ENCODE assay signal across 9 mouse cellular contexts in genomic region chr10:83083946-83084345, GRCm38 (mm10).
DNase-seq lines count a peak whose midpoint lies in the region; ATAC-seq lines count a peak whose summit lies in the region.
"Had no signal": no experiment of that assay in that cellular context is flagged by ENCODE, and none has a peak within 500 bp of the region (broad histone marks: within the 10 kb centered on the region; RNA-seq: fewer than 3 reads in every experiment).

No protein-coding gene starts in this region.

- H3K4me3 ChIP-seq in liver, embryonic 13.5 days (replicated peaks), result no peak overlapping the region
- H3K4me3 ChIP-seq: midbrain, embryonic 12.5 days had no signal

- no peaks in the 10 kb centered on the region for H3K27me3 ChIP-seq in liver, embryonic 13.5 days

- 16% methylated on average over 9 of the region's 9 CpGs for WGBS in liver, embryonic 13.5 days (ENCODE audit: insufficient replicate concordance)

- no peaks in the 10 kb centered on the region for H3K36me3 ChIP-seq in liver, embryonic 13.5 days
- H3K36me3 ChIP-seq: midbrain, embryonic 12.5 days had no signal

- peaks cover 70% of the 10 kb centered on the region for H3K4me1 ChIP-seq in liver, embryonic 13.5 days (replicated peaks)

- DNase-seq in kidney, adult 11 months, result peak; percentile 17
- DNase-seq in kidney, postnatal 25 days, result no peak
- peak; percentile 40 for DNase-seq in adrenal gland, postnatal 25 days
- DNase-seq in heart, adult 9 months (ENCODE audit: low spot score in 2 of 2), result peak; percentile 40
- peak; percentile 25 for DNase-seq in liver, embryonic 13.5 days
- DNase-seq in right cerebral cortex, postnatal 14 days, result no peak
- no peak for DNase-seq in left cerebral cortex, postnatal 14 days (ENCODE audit: low spot score in 2 of 2)
- DNase-seq in thymus, postnatal 0 days (ENCODE audit: low spot score), result no peak

- ATAC-seq in liver, embryonic 13.5 days (ENCODE audit: low read depth), result peak; percentile 45

- H3K27ac ChIP-seq in liver, embryonic 13.5 days, result peak overlapping the region; percentile 13; the same call in 1 of the 2 replicates
- H3K27ac ChIP-seq: midbrain, embryonic 12.5 days had no signal

- H3K9ac ChIP-seq in liver, embryonic 13.5 days, result peak overlapping the region; percentile 46; the same call in 1 of the 2 replicates
- H3K9ac ChIP-seq: midbrain, embryonic 12.5 days had no signal

- H3K9me3 ChIP-seq in liver, embryonic 13.5 days (replicated peaks), result no peaks in the 10 kb centered on the region
- H3K9me3 ChIP-seq: midbrain, embryonic 12.5 days had no signal

- H3K4me2 ChIP-seq in liver, embryonic 13.5 days, result peak overlapping the region; percentile 9
- H3K4me2 ChIP-seq: midbrain, embryonic 12.5 days had no signal

- intact Hi-C loops in left cerebral cortex, postnatal 14 days (cut with DNase I), result no loop called here

Comparison
In these comparisons a context has a peak if more than half of its experiments do, and no peak if none do; other contexts are left out.
1. DNase-seq: peak in kidney, adult 11 months (single experiment), adrenal gland, postnatal 25 days (single experiment), heart, adult 9 months (2 of 2) and liver, embryonic 13.5 days (single experiment); none in kidney, postnatal 25 days (0 of 2), right cerebral cortex, postnatal 14 days (single experiment), left cerebral cortex, postnatal 14 days (0 of 2) and thymus, postnatal 0 days (single experiment).